ENCODE assay signal across 8 mouse cellular contexts in the genomic region with DNA sequence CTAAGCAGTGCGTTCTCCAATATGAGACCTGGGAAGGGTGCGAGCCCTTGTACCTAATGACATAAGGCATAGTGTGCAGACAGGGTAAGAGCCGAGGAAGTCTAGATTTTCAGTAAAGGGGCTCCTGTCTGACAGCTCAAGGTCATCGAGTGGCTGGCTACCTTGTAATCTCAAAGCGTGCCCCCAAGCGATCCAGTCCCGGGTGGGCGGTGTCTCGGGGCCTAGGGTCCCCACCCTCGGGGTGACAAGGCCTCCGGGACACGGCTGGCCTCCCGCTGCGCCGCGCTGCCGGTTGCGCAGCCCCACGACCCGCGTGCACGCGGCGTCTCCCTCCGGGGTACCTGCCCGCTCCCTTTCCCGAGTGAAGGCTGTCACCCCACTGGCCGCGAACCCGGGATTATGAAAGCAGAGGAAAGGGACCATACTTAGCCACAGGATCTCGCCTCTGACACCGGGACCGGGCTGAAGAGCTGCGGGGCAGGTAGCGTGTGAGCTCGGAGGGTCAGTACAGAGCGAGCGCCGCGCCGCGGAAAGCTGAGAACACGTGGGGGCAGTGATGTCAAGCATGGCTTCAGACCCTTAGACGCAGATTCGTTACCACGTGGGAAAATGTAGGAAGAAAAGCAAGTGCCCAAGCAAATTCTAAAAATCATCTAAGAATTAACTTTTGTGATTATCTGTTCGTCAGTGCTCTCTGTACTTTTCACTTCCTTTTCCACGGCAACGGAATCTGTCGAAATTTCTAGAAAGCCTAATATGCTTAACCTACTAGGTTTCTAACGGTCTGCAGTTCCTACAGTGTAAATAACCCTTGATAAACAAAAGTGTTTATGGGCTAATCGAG. TPM values are rescaled to one million over a fixed set of nuclear protein-coding genes. Genes with fewer than 3 reads are reported as not detected.
A peak's percentile ranks its signal among the peaks of the same experiment; 100 is the strongest.
DNase-seq lines count a peak whose midpoint lies in the region; ATAC-seq lines count a peak whose summit lies in the region.

Gene Timm9 (minus strand): TSS at position 555 of the 844 bp plus-strand sequence.
Gene 2700049A03Rik (plus strand): TSS at position 719 of the 844 bp plus-strand sequence.

- peak; percentile 82 for ATAC-seq in common myeloid progenitor, adult 5-6 weeks (replicated peaks; ENCODE audit: low read depth, poor library complexity, severe bottlenecking)
- ATAC-seq in hindbrain, embryonic 16.5 days: peak; percentile 93

- H3K4me3 ChIP-seq in hindbrain, embryonic 16.5 days (ENCODE audit: low read length): peak within 1 kb of the TSS; percentile 74

- peak within 1 kb of the TSS; percentile 78 for H3K27ac ChIP-seq in hindbrain, embryonic 16.5 days (ENCODE audit: low read depth, low read length)

- no peaks in the 10 kb centered on the region for H3K9me3 ChIP-seq in hindbrain, embryonic 16.5 days (ENCODE audit: control insufficient read depth, low read length)

- H3K9ac ChIP-seq in hindbrain, embryonic 16.5 days (ENCODE audit: low read depth, low read length): peak within 1 kb of the TSS; percentile 93

- H3K27me3 ChIP-seq in hindbrain, embryonic 16.5 days (replicated peaks; ENCODE audit: control insufficient read depth, insufficient read depth, low read length): no peaks in the 10 kb centered on the region

- peak within 1 kb of the TSS; percentile 93 for H3K4me2 ChIP-seq in hindbrain, embryonic 16.5 days (ENCODE audit: low read length)

- under 1% methylated on average over 48 of the region's 52 CpGs for WGBS in hindbrain, embryonic 16.5 days

- H3K4me1 ChIP-seq in hindbrain, embryonic 16.5 days (ENCODE audit: control insufficient read depth, insufficient read depth, low read depth, low read length): peaks cover 24% of the 10 kb centered on the region

- DNase-seq in ZHBTc4 (ENCODE audit: low read depth, low spot score): peak; percentile 91
- peak; percentile 72 for DNase-seq in gastrocnemius, adult 18-20 months (ENCODE audit: low spot score)
- peak; percentile 74 to 83 for DNase-seq in left cerebral cortex, adult 18-20 months (ENCODE audit: low spot score in 2 of 2)
- DNase-seq in lung, postnatal 4 days: peak; percentile 80 to 83
- DNase-seq in retina, postnatal 7 days (ENCODE audit: low read depth, low spot score): peak; percentile 86
- DNase-seq in urinary bladder, postnatal 14 days (ENCODE audit: low spot score): peak; percentile 72

- peaks cover 7% of the 10 kb centered on the region for H3K36me3 ChIP-seq in hindbrain, embryonic 16.5 days (ENCODE audit: control insufficient read depth, insufficient read depth, low read length)

RNA-seq across cellular contexts. Expression of gene Timm9, which starts in this region (rescaled TPM):
- 69.1 and 79.3 TPM in 2 replicates for total RNA-seq in common myeloid progenitor, adult 5-6 weeks (2017)
- 10 to 100 TPM; 22.4 to 28.5 TPM for total RNA-seq in gastrocnemius, adult 18-20 months (2021)
- polyA plus RNA-seq in hindbrain, embryonic 16.5 days (2015; fragmentation: Nextera tagmentation; extraction: Ambion mirVana): 113 and 118 TPM in 2 replicates
- 10 to 100 TPM; 58.9 to 61.0 TPM for total RNA-seq in left cerebral cortex, adult 18-20 months (2021)

RNA-seq across cellular contexts. Expression of gene 2700049A03Rik, which starts in this region (rescaled TPM):
- total RNA-seq in common myeloid progenitor, adult 5-6 weeks (2017): 18.5 and 22.7 TPM in 2 replicates
- total RNA-seq in gastrocnemius, adult 18-20 months (2021): 1 to 10 TPM; 3.5 to 4.5 TPM
- 10.2 and 11.4 TPM in 2 replicates for polyA plus RNA-seq in hindbrain, embryonic 16.5 days (2015; fragmentation: Nextera tagmentation; extraction: Ambion mirVana)
- 1 to 10 TPM; 5.2 to 5.7 TPM for total RNA-seq in left cerebral cortex, adult 18-20 months (2021)

Comparison
In these comparisons a context has a peak if more than half of its experiments do, and no peak if none do; other contexts are left out.
1. Peak in every context shown above with its lines: DNase-seq, ATAC-seq, H3K4me3 ChIP-seq and H3K27ac ChIP-seq.